Mouse (Mus musculus) midbrain, embryonic 13.5 days (tissue): ENCODE measurements around the gene Hacd3. TPM values are rescaled to one million over a fixed set of nuclear protein-coding genes. Genes with fewer than 3 reads are reported as not detected.
"Not testable (repeated sequence)": the region's sequence is repeated elsewhere in the genome, so short reads cannot be mapped to it uniquely, and the experiment has no call there.

ENCODE experiments used
- ATAC-seq: fragments of 200-750 bp; cut with Nextera tagmentation; 2 replicates; pipeline ENCODE4 v1.8.0; 2017; ENCODE audit warnings: mild to moderate bottlenecking, moderate TSS enrichment, moderate library complexity
- H3K27ac ChIP-seq: fragments of 300-500 bp; sonication (generic); 2 replicates; pipeline ENCODE4 v1.5.1; 2015; ENCODE audit warnings: inconsistent platforms, mild to moderate bottlenecking, moderate library complexity
- H3K27me3 ChIP-seq: fragments of 300-500 bp; sonication (generic); 2 replicates; pipeline ENCODE4 v1.6.1; 2015; ENCODE audit warnings: mild to moderate bottlenecking, inconsistent platforms
- H3K36me3 ChIP-seq: fragments of 300-500 bp; sonication (generic); 2 replicates; pipeline ENCODE4 v1.6.1; 2015; ENCODE audit warnings: mild to moderate bottlenecking, inconsistent platforms
- H3K4me1 ChIP-seq: fragments of 300-500 bp; sonication (generic); replicated peaks from 2 replicates; pipeline ENCODE4 v1.6.1; 2015; ENCODE audit warnings: inconsistent platforms
- H3K4me2 ChIP-seq: fragments of 300-500 bp; sonication (generic); replicated peaks from 2 replicates; pipeline ENCODE4 v1.6.1; 2015; ENCODE audit warnings: moderate library complexity, mild to moderate bottlenecking, inconsistent platforms
- H3K4me3 ChIP-seq: fragments of 300-500 bp; sonication (generic); replicated peaks from 2 replicates; pipeline ENCODE4 v1.5.1; 2015; ENCODE audit warnings: mild to moderate bottlenecking, inconsistent platforms
- H3K9ac ChIP-seq: fragments of 300-500 bp; sonication (generic); replicated peaks from 2 replicates; pipeline ENCODE4 v1.6.1; 2015; ENCODE audit warnings: mild to moderate bottlenecking, inconsistent platforms
- H3K9me3 ChIP-seq: fragments of 300-500 bp; sonication (generic); 2 replicates; pipeline ENCODE4 v1.6.1; 2016; ENCODE audit warnings: mild to moderate bottlenecking, inconsistent platforms
- WGBS: fragments of 180-500 bp; shearing (Covaris S2); methylation state at CpG from one replicate; pipeline ENCODE4 v1.1.7; 2015; 5-methylcytosine and 5-hydroxymethylcytosine counted together
- polyA plus RNA-seq: library from polyadenylated mRNA; unstranded; fragments of >200 nt; fragmentation: Nextera tagmentation; extraction: Ambion mirVana; gene quantifications from 2 replicates; pipeline ENCODE4 v1.2.1, GENCODE M21; 2015

The Hacd3 gene
- polyA plus RNA-seq, 1 experiment from 2014 or later, result 188 TPM

DNA sequence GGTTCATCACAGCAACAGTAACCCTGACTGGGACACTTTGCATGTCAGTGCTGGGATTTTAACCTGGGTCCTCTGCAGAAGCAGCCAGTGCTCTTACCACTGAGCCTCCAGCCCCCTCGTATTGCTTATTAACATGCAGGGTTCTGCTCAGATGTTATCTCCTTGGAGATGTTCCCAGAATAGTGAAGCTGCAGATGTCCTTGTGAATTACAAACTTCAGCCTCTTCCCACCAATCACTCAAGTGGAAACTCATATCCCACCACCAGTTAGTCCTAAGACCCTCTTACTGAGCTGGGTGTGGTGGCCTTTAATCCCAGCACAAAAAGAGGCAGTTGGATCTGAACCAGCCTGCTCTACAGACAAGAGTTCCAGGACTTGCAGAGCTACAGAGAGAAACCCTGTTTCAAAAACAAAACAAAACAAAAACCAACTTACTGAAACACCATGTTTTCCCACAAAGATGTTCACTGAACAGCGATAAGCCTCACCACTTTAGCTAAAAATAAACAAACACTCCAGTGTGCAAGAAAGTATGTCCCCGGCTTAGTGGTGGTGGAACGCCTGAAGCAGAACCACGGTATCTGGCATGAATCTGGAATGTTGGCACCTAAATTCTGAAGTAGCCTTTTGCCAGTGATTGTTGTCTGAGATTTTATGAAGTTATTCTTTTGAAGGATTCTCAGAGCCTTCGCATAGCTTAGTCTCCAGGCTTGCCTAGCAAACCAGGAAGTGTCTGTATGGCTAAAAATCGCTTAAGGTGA lies 5.9 kb downstream of the Hacd3 start:
- Histone ChIP-seq H3K36me3 (no peaks in the 10 kb centered on the region), H3K9ac (no peak overlapping the region), H3K4me1 (peaks cover 55% of the 10 kb centered on the region), H3K27me3 (no peaks in the 10 kb centered on the region), H3K27ac (peak overlapping the region; percentile 67), H3K9me3 (no peaks in the 10 kb centered on the region), H3K4me3 (no peak overlapping the region), H3K4me2 (no peak overlapping the region; the same call in 1 of the 2 replicates)
- 73% methylated on average over 7 of the region's 7 CpGs for WGBS
- no peak for ATAC-seq

DNA sequence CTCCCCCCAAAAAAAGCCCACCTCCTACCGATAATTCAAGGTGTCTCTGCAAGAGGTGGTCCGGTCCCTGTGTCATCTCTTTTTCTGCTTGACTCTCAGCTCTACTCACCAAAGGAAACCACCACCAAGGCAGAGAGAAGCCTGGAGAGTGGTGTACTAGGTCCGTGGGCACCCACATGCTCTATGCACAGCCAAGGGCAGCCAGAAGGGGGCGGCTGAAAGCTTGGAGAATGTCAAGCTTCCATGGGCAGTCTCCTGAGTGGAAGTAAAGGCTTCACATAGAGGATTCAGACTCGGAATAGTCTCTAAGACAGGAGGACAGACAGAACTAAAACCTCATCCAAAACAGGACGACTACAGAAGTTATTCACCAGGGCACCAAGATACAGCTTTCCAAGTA lies 10.2 kb downstream of the Hacd3 start:
- H3K9ac ChIP-seq, result no peak overlapping the region
- H3K4me3 ChIP-seq, result no peak overlapping the region
- 66% methylated on average over 6 of the region's 6 CpGs for WGBS
- no peak overlapping the region for H3K27ac ChIP-seq
- no peaks in the 10 kb centered on the region for H3K27me3 ChIP-seq
- peaks cover 27% of the 10 kb centered on the region for H3K36me3 ChIP-seq
- no peak overlapping the region for H3K4me2 ChIP-seq
- peaks cover 12% of the 10 kb centered on the region for H3K4me1 ChIP-seq
- ATAC-seq, result no peak
- H3K9me3 ChIP-seq, result no peaks in the 10 kb centered on the region

DNA sequence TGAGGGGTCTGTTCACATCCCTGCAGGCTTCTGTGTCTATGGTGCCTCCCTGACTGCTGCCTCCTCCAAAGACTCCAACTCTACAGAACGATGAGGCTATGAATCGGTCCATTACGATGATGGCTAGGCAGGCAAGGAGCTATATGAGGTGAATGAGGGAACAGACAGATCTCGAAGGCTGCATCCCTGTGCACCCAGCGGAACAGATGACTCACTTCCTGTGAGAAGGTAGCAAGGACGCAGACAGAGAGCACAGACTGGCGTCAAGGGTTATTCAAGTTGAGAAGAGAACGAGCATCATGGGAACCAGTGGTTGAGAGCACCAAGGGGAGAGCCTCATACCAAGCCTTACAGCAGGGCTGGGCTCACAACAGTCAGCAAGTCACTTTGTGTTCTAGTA lies 10.9 kb downstream of the Hacd3 start:
- Histone ChIP-seq H3K27ac (no peak overlapping the region), H3K4me2 (no peak overlapping the region), H3K27me3 (no peaks in the 10 kb centered on the region), H3K4me1 (peaks cover 5% of the 10 kb centered on the region), H3K9ac (no peak overlapping the region), H3K4me3 (no peak overlapping the region), H3K36me3 (peaks cover 33% of the 10 kb centered on the region), H3K9me3 (no peaks in the 10 kb centered on the region)
- no peak for ATAC-seq
- WGBS, result 89% methylated on average over 8 of the region's 8 CpGs

DNA sequence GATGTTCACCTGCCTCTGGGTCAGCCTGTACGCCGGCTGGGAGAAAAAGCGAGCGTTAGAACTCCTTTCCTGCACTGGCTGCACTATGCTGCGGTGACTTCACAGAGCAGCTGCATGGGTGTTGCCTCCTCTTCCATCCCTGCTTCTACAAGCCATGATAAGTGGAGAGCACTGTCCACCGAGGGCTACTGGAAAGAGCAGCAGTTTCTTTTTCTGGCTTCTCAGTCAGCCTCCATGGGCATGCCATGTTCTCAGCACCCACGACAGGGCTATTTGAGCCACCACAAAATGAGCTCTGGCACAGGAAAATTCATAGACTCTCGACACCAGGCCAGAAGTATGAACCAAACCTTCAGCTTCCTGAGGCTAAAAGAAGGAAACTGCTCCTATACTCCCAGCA lies 15.8 kb downstream of the Hacd3 start:
- 95% methylated on average over 8 of the region's 8 CpGs for WGBS
- Histone ChIP-seq H3K9ac (no peak overlapping the region), H3K27ac (no peak overlapping the region), H3K4me2 (no peak overlapping the region), H3K9me3 (no peaks in the 10 kb centered on the region), H3K4me3 (no peak overlapping the region), H3K27me3 (no peaks in the 10 kb centered on the region), H3K4me1 (0 out of 2 replicates have a peak, but pooled peaks cover 3% of the 10 kb centered on the region), H3K36me3 (peaks cover 73% of the 10 kb centered on the region)
- ATAC-seq, result no peak

DNA sequence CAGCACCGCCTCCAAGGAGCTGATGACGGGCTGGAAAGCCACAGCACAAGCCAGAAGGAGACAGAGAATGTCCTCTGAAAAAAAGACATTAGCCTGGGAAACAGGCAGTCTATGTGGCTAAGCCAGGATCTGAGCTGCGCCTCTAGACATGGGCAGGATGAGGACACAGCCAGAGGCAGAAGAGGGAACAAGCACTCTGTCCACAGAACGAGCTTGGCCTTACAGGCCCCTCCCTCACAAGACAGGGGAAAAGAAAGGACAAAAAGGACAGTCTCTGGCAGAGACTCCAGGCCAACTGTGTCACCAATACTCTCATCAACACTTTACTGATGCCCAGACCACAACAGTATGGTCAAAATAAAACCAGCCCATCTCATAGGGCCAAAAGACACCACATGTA lies 20.0 kb downstream of the Hacd3 start:
- WGBS, result 51% methylated on average over 4 of the region's 4 CpGs
- H3K9ac ChIP-seq, result no peak overlapping the region
- no peaks in the 10 kb centered on the region for H3K27me3 ChIP-seq
- H3K4me3 ChIP-seq, result no peak overlapping the region
- peaks cover 81% of the 10 kb centered on the region for H3K36me3 ChIP-seq
- H3K27ac ChIP-seq, result 0 out of 2 replicates have a peak overlapping the region, but pooled peaks have one; percentile 41
- no peak overlapping the region for H3K4me2 ChIP-seq
- ATAC-seq, result no peak
- no peaks in the 10 kb centered on the region for H3K9me3 ChIP-seq
- H3K4me1 ChIP-seq, result 0 out of 2 replicates have a peak, but pooled peaks cover 3% of the 10 kb centered on the region

DNA sequence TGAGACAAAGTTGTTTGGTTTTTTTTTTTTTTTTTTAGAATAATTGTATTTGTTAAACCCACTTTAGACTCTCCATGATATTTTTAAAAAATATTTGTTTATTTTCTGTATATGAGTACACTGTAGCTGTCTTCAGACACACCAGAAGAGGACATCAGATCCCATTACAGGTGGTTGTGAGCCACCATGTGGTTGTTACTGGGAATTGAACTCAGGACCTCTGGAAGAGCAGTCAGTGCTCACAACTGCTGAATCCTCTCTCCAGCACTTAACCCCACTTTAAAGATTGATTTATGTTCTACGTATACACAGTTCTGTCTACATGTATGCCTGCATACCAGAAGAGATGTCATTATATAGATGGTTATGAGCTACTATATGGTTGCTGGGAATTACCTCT lies 26.0 kb downstream of the Hacd3 start:
- WGBS, result 97% methylated on average over 1 of the region's 1 CpGs
- H3K27ac ChIP-seq, result not testable (repeated sequence)
- H3K36me3 ChIP-seq, result peaks cover 78% of the 10 kb centered on the region

DNA sequence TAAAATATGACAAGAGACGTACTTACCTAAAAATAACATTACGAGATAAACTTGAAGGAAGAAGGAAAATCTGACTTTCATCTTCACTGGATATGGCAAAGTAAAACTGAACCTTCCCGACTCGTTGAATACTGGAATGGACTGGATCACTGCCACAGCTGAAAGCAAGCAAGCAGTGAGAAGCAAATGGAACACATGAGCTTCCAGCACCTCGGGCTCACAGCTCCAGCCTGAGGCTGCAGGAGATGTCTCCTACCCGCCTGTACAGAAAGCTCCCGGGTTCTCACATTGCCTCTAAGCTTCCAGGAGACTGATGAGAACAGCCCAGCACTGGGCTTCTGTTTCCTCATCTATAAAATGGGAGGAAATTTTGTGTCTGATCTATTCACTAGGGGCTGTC lies 31.2 kb downstream of the Hacd3 start:
- H3K9ac ChIP-seq, result no peak overlapping the region
- H3K36me3 ChIP-seq, result peaks cover 88% of the 10 kb centered on the region
- H3K4me3 ChIP-seq, result no peak overlapping the region
- H3K4me1 ChIP-seq, result no peaks in the 10 kb centered on the region
- no peaks in the 10 kb centered on the region for H3K27me3 ChIP-seq
- H3K27ac ChIP-seq, result no peak overlapping the region
- H3K4me2 ChIP-seq, result no peak overlapping the region
- no peaks in the 10 kb centered on the region for H3K9me3 ChIP-seq
- WGBS, result 96% methylated on average over 7 of the region's 7 CpGs
- no peak for ATAC-seq

More for the DNA sequence above, 26.0 kb downstream of the Hacd3 start:
- not testable (repeated sequence) for H3K27me3 ChIP-seq, H3K4me1 ChIP-seq, H3K9ac ChIP-seq, H3K9me3 ChIP-seq, ATAC-seq, H3K4me3 ChIP-seq, H3K4me2 ChIP-seq

DNA sequence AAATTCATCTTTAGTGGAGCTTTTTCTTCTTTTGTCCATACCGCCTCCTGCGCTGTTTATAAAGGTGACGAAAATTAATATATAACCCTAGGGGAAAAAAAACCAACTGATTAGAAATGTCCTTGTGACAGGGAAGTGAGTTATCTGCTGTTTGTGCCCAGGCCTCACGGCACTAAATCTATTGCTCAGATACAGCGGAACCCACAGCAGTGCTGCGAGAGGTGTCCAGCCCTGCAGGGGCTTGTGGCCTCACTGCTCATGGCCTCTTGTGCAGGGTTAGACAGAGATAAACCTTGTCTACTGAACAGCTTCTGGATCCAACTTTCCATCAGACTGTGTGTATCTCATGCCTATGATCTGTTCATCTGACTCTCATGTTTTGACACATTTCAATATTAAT lies 33.0 kb downstream of the Hacd3 start:
- no peak overlapping the region for H3K4me2 ChIP-seq
- H3K36me3 ChIP-seq, result peaks cover 91% of the 10 kb centered on the region
- no peaks in the 10 kb centered on the region for H3K4me1 ChIP-seq
- no peaks in the 10 kb centered on the region for H3K9me3 ChIP-seq
- WGBS, result 93% methylated on average over 6 of the region's 6 CpGs
- H3K4me3 ChIP-seq, result no peak overlapping the region
- no peaks in the 10 kb centered on the region for H3K27me3 ChIP-seq
- H3K27ac ChIP-seq, result no peak overlapping the region
- ATAC-seq, result no peak
- H3K9ac ChIP-seq, result no peak overlapping the region

DNA sequence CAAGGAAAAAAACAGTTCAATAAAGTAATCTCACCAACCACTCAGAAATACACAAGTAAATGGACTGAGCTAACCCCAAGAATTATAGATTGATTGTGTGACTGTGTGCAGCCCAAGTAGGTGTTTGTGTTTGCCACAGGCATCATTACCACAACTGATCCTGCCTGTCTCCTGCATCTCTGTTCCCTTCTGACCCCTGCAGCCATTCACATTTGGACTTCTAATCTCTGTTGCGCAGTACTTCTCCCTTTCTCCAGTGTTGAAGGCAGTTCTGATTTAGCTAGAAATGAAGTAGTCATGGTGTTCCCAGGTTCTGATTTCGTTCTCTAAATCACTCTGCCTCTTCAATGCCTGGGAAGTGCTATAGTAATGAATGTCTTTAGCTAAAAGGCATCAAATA lies 33.8 kb downstream of the Hacd3 start:
- no peak overlapping the region for H3K4me3 ChIP-seq
- H3K27me3 ChIP-seq, result no peaks in the 10 kb centered on the region
- no peak overlapping the region for H3K9ac ChIP-seq
- H3K4me1 ChIP-seq, result no peaks in the 10 kb centered on the region
- H3K4me2 ChIP-seq, result no peak overlapping the region
- no peaks in the 10 kb centered on the region for H3K9me3 ChIP-seq
- no peak overlapping the region for H3K27ac ChIP-seq
- H3K36me3 ChIP-seq, result peaks cover 93% of the 10 kb centered on the region
- no peak for ATAC-seq
- WGBS, result 88% methylated on average over 2 of the region's 2 CpGs

DNA sequence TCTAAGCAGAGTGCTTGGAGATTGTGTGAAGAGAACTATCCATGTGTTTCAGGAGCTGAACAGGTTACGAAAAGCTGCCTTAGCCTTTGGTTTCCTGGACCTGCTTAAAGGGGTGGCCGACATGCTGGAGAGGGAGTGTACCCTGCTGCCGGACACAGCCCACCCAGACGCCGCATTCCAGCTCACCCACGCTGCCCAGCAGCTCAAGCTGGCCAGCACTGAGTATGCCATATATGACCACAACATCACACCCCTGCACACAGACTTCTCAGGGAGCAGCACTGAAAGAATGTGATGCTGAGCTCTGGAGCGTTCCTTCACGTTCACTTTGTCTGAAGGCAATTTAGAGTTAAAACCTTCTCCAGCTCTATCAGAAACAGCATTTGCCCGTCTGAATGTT lies 35.7 kb downstream of the Hacd3 start:
- ATAC-seq, result no peak
- Histone ChIP-seq H3K36me3 (peaks cover 97% of the 10 kb centered on the region), H3K9me3 (no peaks in the 10 kb centered on the region), H3K27ac (peak overlapping the region; percentile 36), H3K4me2 (no peak overlapping the region), H3K27me3 (no peaks in the 10 kb centered on the region), H3K4me1 (no peaks in the 10 kb centered on the region), H3K9ac (no peak overlapping the region), H3K4me3 (no peak overlapping the region)
- 85% methylated on average over 9 of the region's 9 CpGs for WGBS

DNA sequence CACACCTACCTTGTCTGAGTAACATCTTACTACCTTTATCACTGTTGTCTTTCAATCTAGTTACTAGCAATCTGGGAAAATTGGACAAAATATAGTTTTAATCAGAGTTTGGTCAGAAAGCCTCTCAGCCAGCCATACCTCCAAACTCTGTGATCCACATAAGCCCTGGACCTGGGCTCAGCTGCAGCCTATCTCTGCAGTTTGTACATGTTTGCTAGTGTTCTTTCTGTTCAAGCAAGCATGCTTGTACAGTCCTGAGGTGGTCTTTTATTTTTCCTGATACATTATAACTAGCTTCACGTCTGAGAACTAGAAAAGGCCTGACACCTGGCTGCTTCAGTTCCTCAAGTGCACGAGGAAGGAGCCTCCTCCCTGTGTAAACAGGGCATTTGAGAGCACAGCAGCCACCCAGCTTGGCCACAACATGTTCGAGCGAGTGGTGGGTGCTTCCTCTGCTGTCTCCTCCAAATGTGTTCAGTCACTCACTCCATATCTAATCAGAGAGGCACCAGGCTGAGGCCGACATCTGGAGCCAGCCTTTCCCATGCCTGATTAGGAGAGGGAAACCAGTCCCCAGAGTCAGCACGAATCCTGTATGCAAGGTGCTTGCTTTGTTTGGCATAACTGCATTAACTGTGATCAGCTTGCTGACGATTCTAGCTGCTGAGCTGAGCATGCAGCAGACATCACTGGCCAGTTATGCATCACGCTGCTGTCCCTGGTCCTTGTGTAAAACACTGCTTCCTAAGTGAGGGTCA lies 36.3 kb downstream of the Hacd3 start:
- Histone ChIP-seq H3K9ac (no peak overlapping the region), H3K27ac (peak overlapping the region; percentile 36), H3K9me3 (no peaks in the 10 kb centered on the region), H3K27me3 (no peaks in the 10 kb centered on the region), H3K4me1 (no peaks in the 10 kb centered on the region), H3K4me3 (no peak overlapping the region), H3K36me3 (peaks cover 97% of the 10 kb centered on the region), H3K4me2 (no peak overlapping the region)
- ATAC-seq, result no peak
- 81% methylated on average over 8 of the region's 8 CpGs for WGBS

DNA sequence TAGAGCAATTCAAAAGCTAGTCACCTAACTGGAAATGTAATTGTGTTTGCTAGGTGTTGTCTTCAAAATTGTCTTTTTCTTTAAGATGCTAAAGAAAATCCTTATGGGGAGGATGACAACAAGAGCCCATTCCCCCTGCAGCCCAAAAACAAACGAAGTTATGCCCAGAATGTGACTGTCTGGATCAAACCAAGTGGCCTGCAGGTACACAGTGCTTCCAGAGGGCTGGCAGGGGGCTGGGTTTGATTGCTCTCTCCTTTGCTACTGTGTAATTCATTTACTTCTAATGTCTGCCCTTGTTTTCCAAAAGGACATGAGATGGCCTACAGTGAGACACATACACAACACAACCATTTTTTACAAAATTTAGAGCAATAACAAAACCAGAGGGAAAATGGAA lies 39.6 kb downstream of the Hacd3 start:
- H3K9ac ChIP-seq, result no peak overlapping the region
- no peaks in the 10 kb centered on the region for H3K9me3 ChIP-seq
- no peak for ATAC-seq
- WGBS, result 77% methylated on average over 1 of the region's 1 CpGs
- no peak overlapping the region for H3K4me3 ChIP-seq
- H3K27ac ChIP-seq, result no peak overlapping the region
- H3K27me3 ChIP-seq, result no peaks in the 10 kb centered on the region
- H3K4me1 ChIP-seq, result no peaks in the 10 kb centered on the region
- peaks cover 97% of the 10 kb centered on the region for H3K36me3 ChIP-seq
- H3K4me2 ChIP-seq, result no peak overlapping the region
